Mouse (Mus musculus) myocyte (in vitro differentiated cells): ENCODE results near the gene Cldn16. TPM values are rescaled to one million over a fixed set of nuclear protein-coding genes. Genes with fewer than 3 reads are reported as not detected.
"Not testable (repeated sequence)": the region's sequence is repeated elsewhere in the genome, so short reads cannot be mapped to it uniquely, and the experiment has no call there.

ENCODE experiments used
- H3K27me3 ChIP-seq: one replicate; pipeline ENCODE4 v1.6.1; 2011; ENCODE audit not compliant: control insufficient read depth, insufficient read depth, insufficient read length
- H3K36me3 ChIP-seq: one replicate; pipeline ENCODE4 v1.6.1; 2011; ENCODE audit not compliant: control insufficient read depth, insufficient read depth
- H3K4me2 ChIP-seq: one replicate; pipeline ENCODE4 v1.6.1; 2011; ENCODE audit warnings: low read depth, control low read depth
- H3K4me3 ChIP-seq: one replicate; pipeline ENCODE4 v1.5.1; 2011; ENCODE audit warnings: mild to moderate bottlenecking, control low read depth, moderate library complexity
- H3K79me2 ChIP-seq: one replicate; pipeline ENCODE4 v1.6.1; 2011; ENCODE audit not compliant: control insufficient read depth, insufficient read depth
- H3ac ChIP-seq: one replicate; pipeline ENCODE4 v1.6.1; 2011; ENCODE audit not compliant: control insufficient read depth, insufficient read length
- CEBPB ChIP-seq: IDR thresholded peaks from 2 replicates; pipeline ENCODE4 v1.6.1; 2011; ENCODE audit warnings: mild to moderate bottlenecking, moderate library complexity; ENCODE audit not compliant: poor library complexity, insufficient read depth, severe bottlenecking
- E2F4 ChIP-seq: IDR thresholded peaks from one replicate; pipeline ENCODE4 v1.6.1; 2011; ENCODE audit warnings: mild to moderate bottlenecking, control low read depth, moderate library complexity; ENCODE audit not compliant: insufficient read depth
- MAX ChIP-seq: IDR thresholded peaks from one replicate; pipeline ENCODE4 v1.6.1; 2011; ENCODE audit warnings: low read depth, mild to moderate bottlenecking, control low read depth
- MYOD1 ChIP-seq, 3 experiments: IDR thresholded peaks; one replicate each; pipeline ENCODE4 v1.6.1; 2011; ENCODE audit warnings: control low read depth in 2 of 3, low read depth in 2 of 3, mild to moderate bottlenecking in 2 of 3, moderate library complexity in 1 of 3; ENCODE audit not compliant: insufficient read length in 2 of 3, control insufficient read depth in 1 of 3
- MYOG ChIP-seq, 3 experiments: IDR thresholded peaks; one replicate each; pipeline ENCODE4 v1.6.1; 2011; ENCODE audit warnings: control low read depth in 2 of 3, low read depth in 2 of 3, mild to moderate bottlenecking in 2 of 3; ENCODE audit not compliant: insufficient read length in 2 of 3, control insufficient read depth in 1 of 3, insufficient read depth in 1 of 3
- POLR2A ChIP-seq: IDR thresholded peaks from one replicate; pipeline ENCODE4 v1.6.1; 2011; ENCODE audit warnings: low read depth, mild to moderate bottlenecking, control low read depth, moderate library complexity; ENCODE audit not compliant: insufficient read length
- POLR2AphosphoS2 ChIP-seq: IDR thresholded peaks from one replicate; pipeline ENCODE4 v1.6.1; 2011; ENCODE audit warnings: low read depth, control low read depth; ENCODE audit not compliant: insufficient read length
- REST ChIP-seq: IDR thresholded peaks from one replicate; pipeline ENCODE4 v1.6.1; 2011; ENCODE audit warnings: mild to moderate bottlenecking, control low read depth, moderate library complexity; ENCODE audit not compliant: insufficient read depth, insufficient read length
- SRF ChIP-seq: IDR thresholded peaks from one replicate; pipeline ENCODE4 v1.6.1; 2011; ENCODE audit warnings: low read depth; ENCODE audit not compliant: control insufficient read depth, insufficient read length
- TCF12 ChIP-seq: IDR thresholded peaks from one replicate; pipeline ENCODE4 v1.6.1; 2011; ENCODE audit warnings: mild to moderate bottlenecking, control low read depth; ENCODE audit not compliant: poor library complexity, insufficient read depth, severe bottlenecking
- TCF3 ChIP-seq: IDR thresholded peaks from one replicate; pipeline ENCODE4 v1.6.1; 2011; ENCODE audit warnings: low read depth, control low read depth; ENCODE audit not compliant: insufficient read length
- USF1 ChIP-seq: IDR thresholded peaks from one replicate; pipeline ENCODE4 v1.6.1; 2011; ENCODE audit warnings: low read depth, mild to moderate bottlenecking, control low read depth, moderate library complexity
- polyA plus RNA-seq: library from polyadenylated mRNA; unstranded; fragments of >200 nt; fragmentation: generic; extraction: Trizol; gene quantifications from one replicate; pipeline ENCODE4 v1.2.1, GENCODE M21; 2012; ENCODE audit warnings: missing spikeins

Cldn16 gene
- polyA plus RNA-seq, 1 experiment, result not detected

- Histone ChIP-seq H3K79me2 (no peaks in the 10 kb centered on the region), H3K27me3 (no peaks in the 10 kb centered on the region), H3K4me2 (no peak overlapping the region), H3K36me3 (no peaks in the 10 kb centered on the region), H3K4me3 (no peak overlapping the region), H3ac (no peak overlapping the region)
- TF ChIP-seq MYOG (IDR thresholded peaks at IDR 0.05; ENCODE audit: control insufficient read depth in 1 of 3, insufficient read depth in 1 of 3, insufficient read length in 2 of 3, low read depth in 2 of 3), result no peak
- no peak for TF ChIP-seq REST
- no peak for TF ChIP-seq MYOD1 (IDR thresholded peaks at IDR 0.05; ENCODE audit: control insufficient read depth in 1 of 3, insufficient read length in 2 of 3, low read depth in 2 of 3)
- no peak for TF ChIP-seq MAX
- no peak for TF ChIP-seq TCF3
- TF ChIP-seq POLR2A, result no peak
- no peak for TF ChIP-seq SRF
- TF ChIP-seq CEBPB, result no peak
- TF ChIP-seq TCF12, result no peak
- TF ChIP-seq USF1, result no peak
- no peak for TF ChIP-seq POLR2AphosphoS2
- TF ChIP-seq E2F4, result no peak
Measured at GRCm38 (mm10) chr16:26456182-26456581, 6.8 kb upstream of the Cldn16 start.

- no peaks in the 10 kb centered on the region for H3K27me3 ChIP-seq
- no peak overlapping the region for H3ac ChIP-seq
- H3K4me2 ChIP-seq, result no peak overlapping the region
- TF ChIP-seq POLR2AphosphoS2 (no peak), E2F4 (no peak), TCF12 (no peak), REST (no peak), SRF (no peak), TCF3 (no peak), MAX (no peak), CEBPB (no peak), MYOD1 (IDR thresholded peaks at IDR 0.05; ENCODE audit: control insufficient read depth in 1 of 3, insufficient read length in 2 of 3, low read depth in 2 of 3) (no peak), POLR2A (no peak), MYOG (IDR thresholded peaks at IDR 0.05; ENCODE audit: control insufficient read depth in 1 of 3, insufficient read depth in 1 of 3, insufficient read length in 2 of 3, low read depth in 2 of 3) (no peak), USF1 (no peak)
- no peaks in the 10 kb centered on the region for H3K36me3 ChIP-seq
- H3K4me3 ChIP-seq, result no peak overlapping the region
- no peaks in the 10 kb centered on the region for H3K79me2 ChIP-seq
Measured at GRCm38 (mm10) chr16:26466535-26466934, 3.6 kb downstream of the Cldn16 start.

- Histone ChIP-seq H3K27me3 (no peaks in the 10 kb centered on the region), H3K36me3 (no peaks in the 10 kb centered on the region), H3K79me2 (no peaks in the 10 kb centered on the region), H3K4me2 (no peak overlapping the region), H3ac (no peak overlapping the region), H3K4me3 (no peak overlapping the region)
- no peak for TF ChIP-seq MYOG (IDR thresholded peaks at IDR 0.05; ENCODE audit: control insufficient read depth in 1 of 3, insufficient read depth in 1 of 3, insufficient read length in 2 of 3, low read depth in 2 of 3)
- no peak for TF ChIP-seq E2F4
- no peak for TF ChIP-seq TCF12
- TF ChIP-seq MAX, result no peak
- no peak for TF ChIP-seq MYOD1 (IDR thresholded peaks at IDR 0.05; ENCODE audit: control insufficient read depth in 1 of 3, insufficient read length in 2 of 3, low read depth in 2 of 3)
- no peak for TF ChIP-seq SRF
- no peak for TF ChIP-seq POLR2AphosphoS2
- TF ChIP-seq REST, result no peak
- no peak for TF ChIP-seq USF1
- TF ChIP-seq POLR2A, result no peak
- TF ChIP-seq CEBPB, result no peak
- no peak for TF ChIP-seq TCF3
Measured at GRCm38 (mm10) chr16:26471254-26471653, 8.3 kb downstream of the Cldn16 start.

GRCm38 (mm10) chr16:26495721-26496120 is 32.8 kb downstream of the Cldn16 start:
- no peaks in the 10 kb centered on the region for H3K79me2 ChIP-seq
- no peaks in the 10 kb centered on the region for H3K27me3 ChIP-seq
- no peak overlapping the region for H3K4me3 ChIP-seq
- H3ac ChIP-seq, result no peak overlapping the region
- no peaks in the 10 kb centered on the region for H3K36me3 ChIP-seq
- no peak overlapping the region for H3K4me2 ChIP-seq
- TF ChIP-seq POLR2A, result no peak
- TF ChIP-seq E2F4, result no peak
- no peak for TF ChIP-seq USF1
- no peak for TF ChIP-seq TCF12
- no peak for TF ChIP-seq MYOD1 (IDR thresholded peaks at IDR 0.05; ENCODE audit: control insufficient read depth in 1 of 3, insufficient read length in 2 of 3, low read depth in 2 of 3)
- TF ChIP-seq POLR2AphosphoS2, result no peak
- TF ChIP-seq MAX, result no peak
- TF ChIP-seq MYOG (IDR thresholded peaks at IDR 0.05; ENCODE audit: control insufficient read depth in 1 of 3, insufficient read depth in 1 of 3, insufficient read length in 2 of 3, low read depth in 2 of 3), result no peak
- no peak for TF ChIP-seq TCF3
- TF ChIP-seq REST, result no peak
- TF ChIP-seq SRF, result no peak
- TF ChIP-seq CEBPB, result no peak

DNA sequence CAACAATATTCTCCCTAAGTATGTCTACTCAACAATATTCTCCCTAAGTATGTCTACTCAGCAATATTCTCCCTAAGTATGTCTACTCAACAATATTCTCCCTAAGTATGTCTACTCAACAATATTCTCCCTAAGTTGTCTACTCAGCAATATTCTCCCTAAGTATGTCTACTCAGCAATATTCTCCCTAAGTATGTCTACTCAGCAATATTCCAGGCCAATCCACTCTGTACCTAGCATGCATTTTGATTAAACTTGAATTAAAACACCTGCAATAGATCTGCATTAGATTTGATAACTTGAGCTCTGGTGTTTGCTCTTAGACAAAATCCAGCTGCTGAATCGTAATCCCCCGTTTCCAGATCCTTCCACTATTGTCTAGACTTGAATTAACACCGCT is 36.8 kb downstream of the Cldn16 start:
- H3ac ChIP-seq, H3K79me2 ChIP-seq, H3K27me3 ChIP-seq, H3K4me2 ChIP-seq, H3K4me3 ChIP-seq, H3K36me3 ChIP-seq: not testable (repeated sequence)
